Mouse (Mus musculus): ENCODE results near the gene Mrps10. TPM values are rescaled to one million over a fixed set of nuclear protein-coding genes. Genes with fewer than 3 reads are reported as not detected.

Mrps10 gene
- total and polyA plus RNA-seq, 2 experiments from 2014 or later: 28.5 to 87.3 TPM

DNA sequence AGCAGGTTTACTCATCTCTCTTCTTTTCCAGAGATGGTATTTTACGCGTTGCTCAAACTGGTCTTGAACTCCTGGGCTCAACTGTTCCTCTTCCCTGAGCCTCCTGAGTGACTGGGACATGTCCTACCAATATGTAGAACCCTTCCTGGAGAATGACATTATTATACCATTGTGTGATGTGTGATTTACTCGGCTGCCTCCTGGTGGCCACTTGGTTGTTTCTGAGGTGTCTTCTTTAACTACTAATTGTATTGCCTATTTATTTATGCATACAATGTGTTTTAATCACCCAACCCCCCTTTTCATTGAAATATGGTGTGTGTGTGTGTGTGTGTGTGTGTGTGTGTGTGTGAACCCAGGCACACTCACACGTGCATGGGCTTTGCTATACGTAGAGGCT is 62.1 kb downstream of the Mrps10 start:
- Histone ChIP-seq H3K36me3 (replicated peaks; ENCODE audit: control insufficient read depth, insufficient read depth, low read length) (no peaks in the 10 kb centered on the region), H3K4me2 (ENCODE audit: low read depth, low read length) (no peak overlapping the region), H3K27me3 (ENCODE audit: control insufficient read depth, insufficient read depth, low read length) (no peaks in the 10 kb centered on the region), H3K27ac (ENCODE audit: low read depth) (no peak overlapping the region), H3K9ac (replicated peaks; ENCODE audit: low read depth, low read length) (no peak overlapping the region), H3K4me1 (ENCODE audit: control insufficient read depth, insufficient read depth) (no peaks in the 10 kb centered on the region), H3K4me3 (ENCODE audit: low read depth, low read length) (no peak overlapping the region), H3K9me3 (replicated peaks; ENCODE audit: control insufficient read depth, low read length) (no peaks in the 10 kb centered on the region)
- 70% methylated on average over 5 of the region's 5 CpGs for WGBS
- DNase-seq (ENCODE audit: low spot score): no peak
- TF ChIP-seq EP300 (IDR thresholded peaks at IDR 0.05; ENCODE audit: low read depth) (no peak), CTCF (IDR thresholded peaks at IDR 0.05; ENCODE audit: low read depth) (peak; percentile 35; the same call in 1 of the 2 replicates)
- ATAC-seq (ENCODE audit: insufficient read depth, low read depth): no peak

Other genes with a start within 250 kb of the Mrps10 start
- gene Guca1b, start 16.5 kb downstream of the Mrps10 start, total RNA-seq (2014; rRNA removed; ENCODE audit: low replicate concordance): not detected in 2 replicates
- gene Guca1b, start 16.5 kb downstream of the Mrps10 start, polyA plus RNA-seq (2015; fragmentation: Nextera tagmentation; extraction: Ambion mirVana): 0.32 and 0.38 TPM in 2 replicates
- not detected in 2 replicates for gene Guca1a, start 31.7 kb downstream of the Mrps10 start, total RNA-seq (2014; rRNA removed; ENCODE audit: low replicate concordance)
- 0.86 and 1.0 TPM in 2 replicates for gene Guca1a, start 31.7 kb downstream of the Mrps10 start, polyA plus RNA-seq (2015; fragmentation: Nextera tagmentation; extraction: Ambion mirVana)
- gene AI661453, start 67.7 kb downstream of the Mrps10 start, total RNA-seq (2014; rRNA removed; ENCODE audit: low replicate concordance): 1.3 and 1.8 TPM in 2 replicates
- 0.92 and 1.0 TPM in 2 replicates for gene AI661453, start 67.7 kb downstream of the Mrps10 start, polyA plus RNA-seq (2015; fragmentation: Nextera tagmentation; extraction: Ambion mirVana)
- gene 1700001C19Rik, start 68.5 kb downstream of the Mrps10 start, total RNA-seq (2014; rRNA removed; ENCODE audit: low replicate concordance): 3.4 TPM in 1 of 2 replicates, not detected in the other
- 1.1 and 1.4 TPM in 2 replicates for gene 1700001C19Rik, start 68.5 kb downstream of the Mrps10 start, polyA plus RNA-seq (2015; fragmentation: Nextera tagmentation; extraction: Ambion mirVana)
- gene Taf8, start 133.4 kb downstream of the Mrps10 start, total RNA-seq (2014; rRNA removed; ENCODE audit: low replicate concordance): 14.7 and 26.4 TPM in 2 replicates
- 11.5 and 11.9 TPM in 2 replicates for gene Taf8, start 133.4 kb downstream of the Mrps10 start, polyA plus RNA-seq (2015; fragmentation: Nextera tagmentation; extraction: Ambion mirVana)
- 231 and 248 TPM in 2 replicates for gene Ccnd3, start 136.2 kb downstream of the Mrps10 start, total RNA-seq (2014; rRNA removed; ENCODE audit: low replicate concordance)
- gene Ccnd3, start 136.2 kb downstream of the Mrps10 start, polyA plus RNA-seq (2015; fragmentation: Nextera tagmentation; extraction: Ambion mirVana): 180 and 187 TPM in 2 replicates
- gene Bysl, start 242.6 kb downstream of the Mrps10 start, total RNA-seq (2014; rRNA removed; ENCODE audit: low replicate concordance): 14.3 and 17.4 TPM in 2 replicates
- 15.8 and 19.9 TPM in 2 replicates for gene Bysl, start 242.6 kb downstream of the Mrps10 start, polyA plus RNA-seq (2015; fragmentation: Nextera tagmentation; extraction: Ambion mirVana)
- 26.5 and 30.1 TPM in 2 replicates for gene Med20, start 242.7 kb downstream of the Mrps10 start, total RNA-seq (2014; rRNA removed; ENCODE audit: low replicate concordance)
- 21.8 and 26.3 TPM in 2 replicates for gene Med20, start 242.7 kb downstream of the Mrps10 start, polyA plus RNA-seq (2015; fragmentation: Nextera tagmentation; extraction: Ambion mirVana)
- 2.3 TPM in 1 of 2 replicates, not detected in the other for gene Gm20517, start 242.7 kb downstream of the Mrps10 start, total RNA-seq (2014; rRNA removed; ENCODE audit: low replicate concordance)
- 1.4 and 1.7 TPM in 2 replicates for gene Gm20517, start 242.7 kb downstream of the Mrps10 start, polyA plus RNA-seq (2015; fragmentation: Nextera tagmentation; extraction: Ambion mirVana)